Mouse (Mus musculus) ES-CJ7 (cell line): ENCODE results near the gene Ncf4.
"Not testable (repeated sequence)": the region's sequence is repeated elsewhere in the genome, so short reads cannot be mapped to it uniquely, and the experiment has no call there.

Experiments
- DNase-seq: peaks from one replicate; pipeline ENCODE4 v3.0.0; 2011; ENCODE audit warnings: low read depth, low spot score

The Ncf4 gene

DNA sequence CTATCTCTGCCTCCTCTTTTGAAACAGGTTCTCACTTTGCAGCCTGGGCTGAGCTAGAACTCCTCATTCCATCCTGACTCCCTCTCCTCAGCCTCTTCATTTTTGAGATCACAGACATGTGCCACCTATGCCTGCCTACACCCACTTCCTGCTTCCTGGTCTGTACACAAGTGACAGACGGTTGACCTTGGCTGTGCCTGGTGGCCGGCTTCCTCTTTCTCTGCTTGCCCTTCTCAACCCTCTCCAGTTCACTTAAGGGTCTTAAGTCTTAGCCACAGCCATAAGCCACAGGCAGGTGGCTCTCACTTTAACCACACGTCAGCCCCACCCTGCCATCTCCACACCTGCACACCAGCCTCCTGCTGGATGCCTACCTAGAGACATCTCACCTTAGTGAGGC is 3.8 kb downstream of the Ncf4 start:
- no peak for DNase-seq

DNA sequence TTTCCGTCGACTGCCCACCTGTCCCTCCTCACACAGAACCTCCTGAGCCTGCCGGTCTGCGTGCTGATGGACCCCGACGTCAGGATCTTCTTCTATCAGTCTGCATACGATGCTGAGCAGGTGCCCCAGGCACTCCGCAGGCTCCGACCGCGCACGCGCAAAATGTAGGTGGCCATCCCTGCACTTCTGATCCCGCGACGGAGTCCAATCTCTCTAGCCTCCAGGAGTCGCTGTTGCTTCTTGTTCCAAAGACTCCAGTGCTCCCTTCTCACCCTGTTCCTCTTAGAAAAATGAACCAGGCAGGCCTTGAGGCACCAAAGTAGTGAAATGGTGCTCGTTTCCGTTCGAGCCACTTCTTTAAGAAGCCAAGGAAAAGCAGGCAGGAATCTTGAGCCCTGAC is 10.2 kb downstream of the Ncf4 start:
- DNase-seq = peak; percentile 91

GRCm38 (mm10) chr15:78256602-78257259 is 12.1 kb downstream of the Ncf4 start:
- not testable (repeated sequence) for DNase-seq

DNA sequence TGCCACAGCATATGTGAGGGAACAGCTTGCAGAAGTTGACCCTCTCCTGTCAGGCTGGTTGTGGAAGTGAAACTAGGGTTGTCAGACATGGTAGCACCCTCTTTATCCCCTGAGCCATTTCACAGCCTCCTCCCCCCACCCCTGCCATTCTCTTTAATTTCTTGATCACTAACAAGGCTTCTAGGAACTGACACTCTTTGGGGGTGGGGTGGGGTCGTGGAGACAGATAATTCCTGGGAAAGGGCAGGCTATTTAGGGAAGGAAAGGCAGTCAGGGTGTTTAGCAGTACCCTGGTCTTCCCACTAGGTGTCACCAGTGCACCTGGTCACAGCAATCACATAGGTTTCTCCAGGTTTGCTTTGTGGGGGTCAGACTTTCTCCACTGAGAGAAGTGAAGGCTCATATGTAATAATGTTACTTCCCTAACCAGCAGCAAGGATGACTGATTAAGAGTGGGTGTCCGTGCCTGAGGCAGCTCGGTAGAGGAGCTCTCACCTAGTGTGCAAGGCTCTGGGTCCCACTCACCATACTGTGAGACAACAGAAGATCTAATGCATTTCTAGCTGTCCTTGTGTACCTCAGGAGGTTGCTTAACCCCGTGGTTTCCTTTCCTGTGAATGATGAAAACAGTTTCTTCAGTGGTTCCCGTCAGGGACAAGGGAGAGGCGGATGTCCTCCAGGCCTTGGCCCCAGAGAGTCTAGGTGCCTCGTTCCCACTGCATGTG is 12.9 kb downstream of the Ncf4 start:
- peak; percentile 76 for DNase-seq

DNA sequence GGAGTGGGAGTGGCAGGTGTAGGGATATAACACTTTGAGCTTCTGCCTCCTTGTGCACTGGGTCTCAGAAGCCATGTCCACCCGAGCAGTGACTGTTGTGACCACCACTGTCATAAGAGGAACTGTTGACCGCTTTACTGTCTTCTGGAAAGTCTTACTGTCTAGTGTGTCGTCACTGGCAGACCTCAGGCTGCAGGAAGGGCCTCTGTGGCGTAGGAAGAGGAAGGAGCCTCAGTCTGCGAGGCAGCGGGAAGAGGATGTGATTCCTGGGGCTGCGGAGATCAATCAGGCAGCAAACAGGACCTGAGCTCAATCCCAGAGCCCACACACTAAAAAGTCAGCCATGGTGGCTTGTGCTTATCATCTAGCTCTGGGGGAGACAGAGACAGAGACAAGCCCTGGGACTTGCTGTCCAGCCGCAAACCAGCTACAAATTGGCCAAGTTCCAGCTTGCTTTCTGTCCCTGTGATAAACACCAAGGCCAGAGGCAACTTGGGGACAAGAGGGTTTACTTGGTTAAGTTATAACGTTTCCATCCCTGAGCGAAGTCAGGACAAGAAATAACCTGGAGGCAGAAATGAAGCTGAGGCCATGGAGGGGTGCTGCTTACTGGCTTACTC is 13.8 kb downstream of the Ncf4 start:
- DNase-seq = no peak

GRCm38 (mm10) chr15:78260668-78261333 is 16.2 kb downstream of the Ncf4 start:
- no peak for DNase-seq

DNA sequence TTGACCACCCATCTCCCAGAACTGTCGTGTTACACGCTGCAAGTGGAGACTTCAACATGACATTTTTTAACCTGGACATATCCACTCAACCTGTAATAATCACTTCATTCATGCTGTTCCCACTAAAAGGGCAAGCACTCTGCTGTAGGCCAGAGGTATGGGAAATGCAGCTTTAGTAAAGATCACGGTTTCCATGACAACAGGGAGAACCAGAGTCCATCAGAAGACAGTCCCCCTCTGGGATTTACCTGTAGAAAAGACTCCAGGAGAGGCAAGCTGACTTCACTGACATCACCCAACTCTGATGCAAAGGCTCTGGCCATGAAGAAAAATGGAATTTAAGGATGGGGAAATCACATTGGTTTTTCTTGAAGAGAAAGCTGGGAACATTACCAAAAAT is 18.7 kb downstream of the Ncf4 start:
- DNase-seq = no peak

DNA sequence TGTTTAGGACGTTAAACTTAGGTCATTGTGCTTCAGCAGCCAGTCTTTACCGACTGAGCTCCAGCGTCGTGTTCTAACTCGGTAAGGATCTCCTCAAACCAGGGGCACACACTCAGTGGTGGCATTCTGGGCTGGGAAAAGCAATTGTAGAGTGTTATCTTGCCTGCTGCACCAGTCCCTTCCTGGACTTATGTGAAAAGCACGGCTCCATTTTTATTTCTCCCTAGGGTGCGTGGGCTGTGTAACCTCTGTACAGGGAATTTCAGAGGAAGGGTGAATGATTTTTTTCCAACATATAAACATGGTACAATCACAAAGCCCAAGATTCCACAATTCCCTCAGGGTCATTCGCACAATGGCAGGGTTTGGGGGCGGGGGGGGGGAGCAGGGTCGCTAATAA is 22.8 kb downstream of the Ncf4 start:
- DNase-seq = no peak

GRCm38 (mm10) chr15:78267865-78268264 is 23.3 kb downstream of the Ncf4 start:
- no peak for DNase-seq

GRCm38 (mm10) chr15:78271208-78271607 is 26.6 kb downstream of the Ncf4 start:
- DNase-seq = no peak

DNA sequence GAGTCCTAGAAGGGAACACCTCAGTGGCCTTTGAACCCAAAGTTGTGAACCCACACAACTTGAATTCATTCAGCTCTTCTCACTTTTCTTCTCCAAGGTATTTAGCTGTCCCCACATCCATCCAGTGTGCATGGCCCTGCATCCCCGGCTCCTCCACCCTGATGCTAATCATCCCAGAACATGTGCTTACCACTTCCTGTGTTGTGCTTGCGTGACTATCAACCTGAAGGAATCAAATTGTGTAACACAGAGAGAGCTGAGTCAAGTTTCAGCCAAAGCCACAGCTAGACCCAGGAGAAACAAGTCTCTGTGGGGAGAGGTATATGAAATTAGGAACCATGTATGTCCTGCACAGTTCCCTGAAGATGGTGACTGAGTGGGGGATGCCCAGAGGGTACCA is 33.7 kb downstream of the Ncf4 start:
- no peak for DNase-seq

DNA sequence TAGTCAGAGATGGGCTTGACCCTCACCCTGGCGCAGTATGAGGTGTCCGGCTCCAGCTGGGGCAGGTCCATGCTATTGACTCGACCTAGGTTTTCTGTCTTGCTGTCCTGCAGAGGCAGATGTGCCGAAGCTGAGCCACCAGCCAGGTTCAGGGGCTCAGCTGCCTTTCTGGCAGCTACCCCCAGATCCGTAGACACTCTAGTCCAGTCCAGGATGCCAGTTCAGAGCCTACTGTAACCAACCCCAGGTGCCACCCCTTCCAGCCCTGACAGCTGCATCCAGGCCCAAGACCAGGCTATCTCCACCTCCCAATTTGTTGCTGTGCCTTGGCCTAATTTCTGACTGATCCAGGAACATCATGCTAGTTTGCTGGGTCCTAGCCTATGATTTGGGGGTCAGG is 43.3 kb downstream of the Ncf4 start:
- no peak for DNase-seq

- not testable (repeated sequence) for DNase-seq
Measured at GRCm38 (mm10) chr15:78289775-78290174, 45.2 kb downstream of the Ncf4 start.

- DNase-seq = not testable (repeated sequence)
Measured at GRCm38 (mm10) chr15:78293228-78293627, 48.6 kb downstream of the Ncf4 start.

- no peak for DNase-seq
Measured at GRCm38 (mm10) chr15:78293716-78294115, 49.1 kb downstream of the Ncf4 start.

DNA sequence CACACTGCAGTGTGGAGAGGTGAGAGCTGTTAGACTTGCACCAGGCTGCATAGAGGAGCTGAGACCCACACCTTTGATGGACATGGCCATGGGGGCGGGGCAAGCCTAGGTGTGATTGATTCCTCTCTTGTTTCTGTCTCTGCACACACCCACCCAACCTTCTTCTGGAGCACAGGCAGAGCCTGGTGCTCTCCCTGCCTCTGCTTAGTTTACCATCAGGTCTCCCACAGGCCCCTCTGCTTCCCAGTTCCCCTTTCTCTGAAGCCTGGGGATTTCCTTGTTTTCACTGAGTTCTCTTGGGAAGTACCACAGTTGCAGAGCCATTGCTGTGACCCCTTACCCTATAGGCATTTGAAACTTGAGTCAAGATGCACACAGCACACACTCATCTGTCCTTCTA is 54.0 kb downstream of the Ncf4 start:
- DNase-seq = no peak

- DNase-seq = no peak
Measured at GRCm38 (mm10) chr15:78299641-78300040, 55.0 kb downstream of the Ncf4 start.

- no peak for DNase-seq
Measured at GRCm38 (mm10) chr15:78300773-78301172, 56.2 kb downstream of the Ncf4 start.

GRCm38 (mm10) chr15:78302718-78303117 is 58.1 kb downstream of the Ncf4 start:
- DNase-seq = no peak

GRCm38 (mm10) chr15:78303665-78304233 is 59.1 kb downstream of the Ncf4 start:
- no peak for DNase-seq

DNA sequence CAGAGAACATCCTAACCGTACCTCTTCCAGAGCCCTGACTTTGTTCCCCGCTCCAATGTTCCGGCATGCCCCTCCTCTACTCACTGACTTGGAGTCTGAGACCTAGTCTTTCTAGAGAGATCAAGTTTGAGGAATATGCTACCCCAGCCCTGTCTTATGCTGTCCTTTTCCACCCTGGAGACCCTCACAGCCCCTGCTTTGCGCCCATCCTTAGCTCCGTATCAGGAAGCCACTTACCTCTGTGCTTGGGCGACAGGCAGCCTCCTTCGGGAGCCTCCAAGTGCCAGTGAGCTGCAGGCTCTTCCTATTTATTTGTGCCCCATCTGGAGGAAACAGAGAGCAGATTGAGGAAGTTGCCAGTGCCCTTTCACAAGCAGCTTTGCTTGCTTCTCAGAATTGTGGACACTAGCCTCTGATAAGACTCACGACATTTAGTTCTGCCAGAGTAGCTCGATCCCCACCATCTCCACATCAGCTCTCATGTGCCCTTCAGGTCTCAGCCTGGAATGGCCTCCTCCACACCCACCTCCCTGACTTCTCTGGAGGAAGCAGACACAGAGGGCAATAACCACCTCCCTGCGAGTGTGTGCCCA is 60.8 kb downstream of the Ncf4 start, which contains the start of gene Csf2rb2:
TSS of gene Csf2rb2 (minus strand) at position 381 of the 593 bp plus-strand sequence.
- no peak for DNase-seq

GRCm38 (mm10) chr15:78309865-78310264 is 65.3 kb downstream of the Ncf4 start:
- no peak for DNase-seq
